ENCODE assay signal across 8 mouse cellular contexts in the genomic region with DNA sequence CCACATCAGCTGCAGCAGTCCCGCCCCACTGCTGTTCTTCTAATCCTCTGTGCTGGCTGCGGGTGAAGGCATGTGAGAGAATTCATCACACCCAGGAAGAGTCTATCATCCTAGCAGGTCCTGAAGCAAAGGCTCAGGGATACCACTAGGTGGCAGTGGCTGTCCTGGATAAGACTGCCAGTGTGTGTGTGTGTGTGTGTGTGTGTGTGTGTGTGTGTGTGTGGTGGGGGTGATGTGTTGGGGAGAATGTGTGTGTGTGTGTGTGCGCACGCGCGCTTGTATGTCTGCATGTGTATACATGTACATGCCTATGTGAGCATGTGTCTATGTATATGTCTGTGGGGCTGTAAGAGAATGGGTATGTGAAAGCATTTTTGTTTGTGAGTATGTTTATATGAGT. TPM values are rescaled to one million over a fixed set of nuclear protein-coding genes. Genes with fewer than 3 reads are reported as not detected.
A peak's percentile ranks its signal among the peaks of the same experiment; 100 is the strongest.
DNase-seq lines count a peak whose midpoint lies in the region; ATAC-seq lines count a peak whose summit lies in the region.

No protein-coding gene starts in this region.

- intact Hi-C loops in heart, postnatal 10 days (cut with DNase I): loop anchor here (1.0 kb wide), 1 partner anchor 252 kb away; no protein-coding TSS in a partner anchor

- no peaks in the 10 kb centered on the region for H3K36me3 ChIP-seq in heart, embryonic 11.5 days (ENCODE audit: control insufficient read depth, insufficient read depth, low read length)

- peaks cover 23% of the 10 kb centered on the region for H3K4me1 ChIP-seq in heart, embryonic 11.5 days (ENCODE audit: control insufficient read depth, insufficient read depth, low read length)

- no peak overlapping the region for H3K4me2 ChIP-seq in heart, embryonic 11.5 days

- WGBS in heart, embryonic 11.5 days (ENCODE audit: insufficient replicate concordance): 70% methylated on average over 6 of the region's 6 CpGs

- no peak overlapping the region for H3K4me3 ChIP-seq in heart, embryonic 11.5 days (ENCODE audit: low read depth, low read length)

- 0 out of 2 replicates have a peak, but pooled peaks cover 3% of the 10 kb centered on the region for H3K27me3 ChIP-seq in heart, embryonic 11.5 days (ENCODE audit: control insufficient read depth, insufficient read depth, low read length)

- ATAC-seq in heart, embryonic 11.5 days (replicated peaks; ENCODE audit: insufficient number of reproducible peaks, low FRiP score, low TSS enrichment): no peak

- H3K9me3 ChIP-seq in heart, embryonic 11.5 days (replicated peaks; ENCODE audit: control insufficient read depth, low read length): no peaks in the 10 kb centered on the region

- no peak overlapping the region for H3K9ac ChIP-seq in heart, embryonic 11.5 days (ENCODE audit: low read depth, low read length)

- DNase-seq in heart, postnatal 10 days: peak; percentile 40 to 69
- DNase-seq in right cerebral cortex, postnatal 4 days: peak; percentile 35
- no peak for DNase-seq in right cerebral cortex, postnatal 25 days
- peak; percentile 66 for DNase-seq in embryo, embryonic 11 days
- DNase-seq in lung, postnatal 36 days: peak; percentile 36
- DNase-seq in MN1 (ENCODE audit: low spot score): no peak
- DNase-seq in thymus, postnatal 14 days: no peak

- H3K27ac ChIP-seq in heart, embryonic 11.5 days (ENCODE audit: low read depth, low read length): no peak overlapping the region

RNA-seq across cellular contexts. Expression of gene Aldh1a3, which starts 17.9 kb away (rescaled TPM):
- 1 to 10 TPM; 2.1 to 3.1 TPM for total RNA-seq in heart, postnatal 10 days (2021)
- polyA plus RNA-seq in heart, embryonic 11.5 days (2014; fragmentation: Nextera tagmentation; extraction: Ambion mirVana): 0.56 and 0.76 TPM in 2 replicates

RNA-seq across cellular contexts. Expression of gene Lrrk1, which starts 21.3 kb away (rescaled TPM):
- 10 to 100 TPM; 11.9 to 13.3 TPM for total RNA-seq in heart, postnatal 10 days (2021)
- 6.3 and 7.8 TPM in 2 replicates for polyA plus RNA-seq in heart, embryonic 11.5 days (2014; fragmentation: Nextera tagmentation; extraction: Ambion mirVana)

RNA-seq across cellular contexts. Expression of gene Gm10974, which starts 43.7 kb away (rescaled TPM):
- not detected for total RNA-seq in heart, postnatal 10 days (2021)
- not detected in 2 replicates for polyA plus RNA-seq in heart, embryonic 11.5 days (2014; fragmentation: Nextera tagmentation; extraction: Ambion mirVana)

Comparison
In these comparisons a context has a peak if more than half of its experiments do, and no peak if none do; other contexts are left out.
1. DNase-seq: peak in heart, postnatal 10 days (2 of 2), right cerebral cortex, postnatal 4 days (single experiment), embryo, embryonic 11 days (single experiment) and lung, postnatal 36 days (single experiment); none in right cerebral cortex, postnatal 25 days (single experiment), MN1 (single experiment) and thymus, postnatal 14 days (single experiment).